Mouse (Mus musculus): ENCODE results near the gene Nxpe5.

GRCm38 (mm10) chr5:138280829-138281228 is 55.1 kb downstream of the Nxpe5 start:
- TF ChIP-seq CHD2 (IDR thresholded peaks at IDR 0.05; ENCODE audit: low read depth, low read length) (no peak; the same call in 1 of the 2 replicates), MAFK (IDR thresholded peaks at IDR 0.05; ENCODE audit: insufficient read depth, low read depth, low read length) (no peak), HCFC1 (IDR thresholded peaks at IDR 0.05; ENCODE audit: borderline replicate concordance, insufficient read depth, low read length) (no peak)

All from ES-E14 (cell line).